Comparison of ENCODE assay signal across 14 mouse cellular contexts in the genomic region with DNA sequence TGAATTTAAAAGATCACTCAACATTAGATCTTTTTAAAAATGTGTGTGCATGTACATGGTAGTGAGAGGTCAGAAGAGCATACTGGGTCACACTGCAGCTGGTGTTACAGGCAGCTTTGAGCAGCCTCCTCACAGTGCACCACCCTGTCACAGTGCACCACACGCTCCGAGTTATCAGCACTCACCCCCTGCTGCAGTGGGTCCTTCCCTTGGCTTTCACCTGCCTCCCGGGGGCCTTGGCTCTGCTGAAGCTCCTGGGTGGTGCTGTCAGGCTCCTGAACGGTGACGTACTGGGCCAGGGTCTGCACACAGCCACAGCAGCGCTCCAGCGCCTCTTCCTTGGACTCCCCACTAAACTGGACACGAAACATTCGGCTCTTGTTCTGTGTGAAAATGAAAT.
DNase-seq lines count a peak whose midpoint lies in the region; ATAC-seq and TF ChIP-seq lines count a peak whose summit lies in the region.
"Had no signal": no experiment of that assay in that cellular context is flagged by ENCODE, and none has a peak within 500 bp of the region (broad histone marks: within the 10 kb centered on the region; RNA-seq: fewer than 3 reads in every experiment).

No protein-coding gene starts in this region.

- WGBS in lung, embryonic 14.5 days: 65% methylated on average over 9 of the region's 9 CpGs
- WGBS in liver, embryonic 11.5 days: 57% methylated on average over 9 of the region's 9 CpGs

- H3K9me3 ChIP-seq in lung, embryonic 14.5 days (ENCODE audit: low read depth, low read length): no peaks in the 10 kb centered on the region
- H3K9me3 ChIP-seq in liver, embryonic 11.5 days (ENCODE audit: control insufficient read depth, low read length): no peaks in the 10 kb centered on the region

- TF ChIP-seq CTCF in lung, embryonic 14.5 days (IDR thresholded peaks at IDR 0.05; ENCODE audit: low read depth): no peak

- DNase-seq in heart, adult 11 months: peak; percentile 82
- no peak for DNase-seq in heart, postnatal 36 days
- DNase-seq in lung, embryonic 14.5 days: no peak
- no peak for DNase-seq in lung, postnatal 14 days
- peak; percentile 49 for DNase-seq in liver, embryonic 11.5 days (ENCODE audit: low spot score)
- peak; percentile 41 to 58 for DNase-seq in spleen, postnatal 36 days (ENCODE audit: low spot score in 2 of 2)
- no peak for DNase-seq in layer of hippocampus, postnatal 14 days (ENCODE audit: low spot score in 2 of 2)
- no peak for DNase-seq in cerebellum, adult 11-12 months
- DNase-seq: cerebellum, adult 2 months; midbrain, embryonic 14.5 days; right cerebral cortex, postnatal 14 days; thymus, adult 2 months had no signal

- no peaks in the 10 kb centered on the region for H3K4me1 ChIP-seq in lung, embryonic 14.5 days (ENCODE audit: insufficient read depth)
- peaks cover 58% of the 10 kb centered on the region for H3K4me1 ChIP-seq in liver, embryonic 11.5 days (replicated peaks; ENCODE audit: control insufficient read depth, insufficient read depth, low read length)

- intact Hi-C loops in heart, postnatal 36 days (cut with DNase I): no loop called here

- H3K36me3 ChIP-seq in lung, embryonic 14.5 days (ENCODE audit: insufficient read depth): peaks cover 28% of the 10 kb centered on the region; the same call in 1 of the 2 replicates
- H3K36me3 ChIP-seq in liver, embryonic 11.5 days (ENCODE audit: control insufficient read depth, insufficient read depth, low read length): peaks cover 18% of the 10 kb centered on the region

- no peak overlapping the region for H3K9ac ChIP-seq in lung, embryonic 14.5 days
- H3K9ac ChIP-seq in liver, embryonic 11.5 days (ENCODE audit: low read depth, low read length): peak overlapping the region; percentile 64

- peak; percentile 67 for ATAC-seq in lung, embryonic 14.5 days (ENCODE audit: insufficient read depth)
- ATAC-seq in liver, embryonic 11.5 days (replicated peaks; ENCODE audit: low FRiP score): peak; percentile 81
- ATAC-seq: forebrain, embryonic 14.5 days; inflammation-experienced regulatory T-cells, adult 6 months had no signal

- H3K4me3 ChIP-seq in lung, embryonic 14.5 days (ENCODE audit: low read depth, low read length): no peak overlapping the region
- no peak overlapping the region for H3K4me3 ChIP-seq in liver, embryonic 11.5 days (ENCODE audit: low read depth, low read length)

- H3K27ac ChIP-seq in lung, embryonic 14.5 days (ENCODE audit: low read depth): peak overlapping the region; percentile 58; the same call in 1 of the 2 replicates
- peak overlapping the region; percentile 98 for H3K27ac ChIP-seq in liver, embryonic 11.5 days (ENCODE audit: low read depth, low read length)

- H3K27me3 ChIP-seq in lung, embryonic 14.5 days (ENCODE audit: insufficient read depth, low read length): no peaks in the 10 kb centered on the region
- no peaks in the 10 kb centered on the region for H3K27me3 ChIP-seq in liver, embryonic 11.5 days (replicated peaks; ENCODE audit: control insufficient read depth, insufficient read depth, low read length)

- no peak overlapping the region for H3K4me2 ChIP-seq in lung, embryonic 14.5 days
- peak overlapping the region; percentile 27; the same call in 1 of the 2 replicates for H3K4me2 ChIP-seq in liver, embryonic 11.5 days

Comparison
In these comparisons a context has a peak if more than half of its experiments do, and no peak if none do; other contexts are left out.
1. DNase-seq: peak in heart, adult 11 months (single experiment), liver, embryonic 11.5 days (single experiment) and spleen, postnatal 36 days (2 of 2); none in heart, postnatal 36 days (0 of 2), lung, embryonic 14.5 days (single experiment), lung, postnatal 14 days (single experiment), layer of hippocampus, postnatal 14 days (0 of 2) and cerebellum, adult 11-12 months (single experiment).